Mouse (Mus musculus) brain, adult 10 weeks (tissue): ENCODE results near the gene Krtap6-2. TPM values are rescaled to one million over a fixed set of nuclear protein-coding genes. Genes with fewer than 3 reads are reported as not detected.

Experiments used
- polyA plus RNA-seq: library from polyadenylated mRNA; stranded (reverse); fragments of 350-450 nt; fragmentation: Illumina TruSeq; extraction: RNeasy Lipid Tissue Mini Kit (QIAGEN cat#74804); gene quantifications from one replicate; pipeline ENCODE4 v1.2.3, GENCODE M21; 2015; ENCODE audit warnings: low read depth, low replicate concordance

Gene Krtap6-2
- polyA plus RNA-seq, result not detected

DNA sequence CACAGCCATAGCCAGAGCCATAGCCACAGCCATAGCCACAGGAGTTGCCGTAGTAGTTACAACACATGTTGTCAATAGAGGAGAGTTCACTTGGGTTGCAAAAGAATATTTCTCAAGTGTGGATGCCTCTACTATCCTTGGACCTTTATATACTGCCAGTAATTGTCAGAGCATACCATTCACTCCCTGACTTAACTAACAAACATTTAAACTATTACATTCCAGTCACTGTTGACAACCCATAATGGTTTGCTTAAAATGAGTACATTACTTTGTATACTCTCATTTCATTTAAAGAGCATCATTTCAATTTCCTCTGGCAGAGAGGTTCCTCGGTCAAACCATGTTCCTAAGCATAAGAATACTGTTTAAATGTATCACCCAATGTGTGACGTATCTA lies at the start of gene Krtap6-2:
Krtap6-2 (minus strand) TSS at position 101 of the 400 bp plus-strand sequence.

DNA sequence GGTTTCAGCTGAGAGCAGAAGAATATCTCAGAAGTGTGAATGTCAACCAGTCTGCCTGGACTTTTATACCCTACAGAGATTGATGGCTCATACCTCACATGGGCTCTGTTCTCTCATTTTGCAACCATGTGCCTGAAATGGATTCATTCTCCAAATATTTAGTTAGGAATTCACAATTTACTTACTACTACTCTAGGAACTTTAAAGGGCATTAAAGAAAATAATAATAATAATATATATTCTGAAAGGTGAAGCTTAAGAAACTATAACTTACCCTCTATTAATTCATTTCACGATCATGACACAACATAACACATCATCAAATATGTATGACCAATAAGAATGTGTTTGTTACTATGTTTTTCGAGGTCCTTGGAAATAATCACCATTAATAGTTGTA lies 16.1 kb downstream of the Krtap6-2 start, which contains the start of gene Krtap21-1:
Krtap21-1 (minus strand) TSS at position 101 of the 400 bp plus-strand sequence.

Other genes with a start within 250 kb of the Krtap6-2 start
- gene 1110057P08Rik, start 245.4 kb downstream of the Krtap6-2 start, polyA plus RNA-seq, result not detected
- gene Krtap20-2, start 214.2 kb downstream of the Krtap6-2 start, polyA plus RNA-seq, result not detected
- not detected for gene Krtap21-1, start 16.2 kb downstream of the Krtap6-2 start, polyA plus RNA-seq
- gene Krtap8-1, start 67.8 kb upstream of the Krtap6-2 start, polyA plus RNA-seq, result not detected
- gene Krtap7-1, start 88.2 kb upstream of the Krtap6-2 start, polyA plus RNA-seq, result not detected
- gene Krtap11-1, start 151.1 kb upstream of the Krtap6-2 start, polyA plus RNA-seq, result not detected